Mouse (Mus musculus): Measurements from ENCODE around the gene Rbm10.

The Rbm10 gene

GRCm38 (mm10) chrX:20617176-20617902, at the start of gene Rbm10, which contains the start of gene Ndufb11:
TSS of gene Rbm10 (plus strand) at chrX:20617503.
TSS of gene Ndufb11 (minus strand) at chrX:20617619.
- DNase-seq, result peak; percentile 93

GRCm38 (mm10) chrX:20571024-20571423, 46.3 kb upstream of the Rbm10 start:
- DNase-seq, result no peak

- DNase-seq, result no peak
These were observed 44.6 kb upstream of the Rbm10 start for GRCm38 (mm10) chrX:20572683-20573082.

GRCm38 (mm10) chrX:20573927-20574326, 43.4 kb upstream of the Rbm10 start:
- DNase-seq, result no peak

GRCm38 (mm10) chrX:20587968-20588367, 29.3 kb upstream of the Rbm10 start:
- peak; percentile 8 for DNase-seq

- no peak for DNase-seq
These were observed 8.8 kb upstream of the Rbm10 start for GRCm38 (mm10) chrX:20608500-20608899.

- no peak for DNase-seq
These were observed 485 bp upstream of the Rbm10 start for GRCm38 (mm10) chrX:20616861-20617175.

- DNase-seq, result no peak
These were observed 648 bp downstream of the Rbm10 start for GRCm38 (mm10) chrX:20617903-20618399.

- DNase-seq, result peak; percentile 35
These were observed 20.8 kb downstream of the Rbm10 start for GRCm38 (mm10) chrX:20638141-20638540.

- no peak for DNase-seq
These were observed 27.5 kb downstream of the Rbm10 start for GRCm38 (mm10) chrX:20644780-20645179.

GRCm38 (mm10) chrX:20657593-20657992, 40.3 kb downstream of the Rbm10 start:
- DNase-seq, result no peak

GRCm38 (mm10) chrX:20658026-20658652, 40.8 kb downstream of the Rbm10 start, which contains the start of gene Uba1:
TSS of gene Uba1 (plus strand) at chrX:20658326.
- DNase-seq, result peak; percentile 70

GRCm38 (mm10) chrX:20658891-20659406, 41.6 kb downstream of the Rbm10 start:
- peak; percentile 14 for DNase-seq

GRCm38 (mm10) chrX:20662317-20662715, 45.0 kb downstream of the Rbm10 start:
- DNase-seq, result no peak

GRCm38 (mm10) chrX:20662716-20663443, 45.6 kb downstream of the Rbm10 start:
- peak; percentile 93 for DNase-seq

GRCm38 (mm10) chrX:20663444-20663790, 46.1 kb downstream of the Rbm10 start:
- peak; percentile 24 for DNase-seq

- DNase-seq, result peak; percentile 95
These were observed 70.3 kb downstream of the Rbm10 start, which contains the start of gene Cdk16 for GRCm38 (mm10) chrX:20687519-20688067. TSS of gene Cdk16 (plus strand) at chrX:20687954.

- DNase-seq, result peak; percentile 85
These were observed 70.8 kb downstream of the Rbm10 start for GRCm38 (mm10) chrX:20688068-20688547.

- peak; percentile 60 for DNase-seq
These were observed 71.3 kb downstream of the Rbm10 start for GRCm38 (mm10) chrX:20688615-20689014.

GRCm38 (mm10) chrX:20691566-20691965, 74.3 kb downstream of the Rbm10 start:
- no peak for DNase-seq

GRCm38 (mm10) chrX:20692616-20693015, 75.3 kb downstream of the Rbm10 start:
- no peak for DNase-seq

- no peak for DNase-seq
These were observed 78.5 kb downstream of the Rbm10 start for GRCm38 (mm10) chrX:20695842-20696241.
